Mouse (Mus musculus): Measurements from ENCODE around the gene Lancl1. TPM values are rescaled to one million over a fixed set of nuclear protein-coding genes. Genes with fewer than 3 reads are reported as not detected.

Gene Lancl1
- polyA plus RNA-seq, 1 experiment: 135 TPM

DNA sequence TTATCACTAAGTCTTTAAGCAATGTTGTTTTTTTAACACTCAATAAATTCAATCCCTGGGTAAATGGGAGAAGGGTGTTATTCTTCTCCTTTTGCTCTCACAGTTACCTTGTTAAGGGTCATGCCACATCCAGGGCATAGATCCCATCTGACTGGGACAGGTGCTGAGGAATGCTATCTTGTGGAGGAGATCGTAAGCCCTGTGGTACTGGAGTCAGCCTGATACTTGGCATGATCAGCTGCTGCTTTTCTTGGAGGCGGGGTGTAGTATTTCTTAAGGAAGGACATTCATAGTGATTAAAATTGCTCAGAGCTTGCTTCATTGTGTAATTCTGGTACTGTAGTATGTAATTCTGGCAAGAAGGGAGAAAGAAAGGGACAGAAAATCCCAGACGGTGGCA, 81.3 kb downstream of the Lancl1 start:
- no peaks in the 10 kb centered on the region for H3K4me1 ChIP-seq (replicated peaks; ENCODE audit: control insufficient read depth, insufficient read depth, low read length)
- no peak overlapping the region for H3K27ac ChIP-seq (ENCODE audit: control insufficient read depth, insufficient read depth, low read length)
- H3K27me3 ChIP-seq (ENCODE audit: control insufficient read depth, insufficient read depth, low read length): no peaks in the 10 kb centered on the region
- H3K36me3 ChIP-seq (ENCODE audit: control insufficient read depth, insufficient read depth, low read length): no peaks in the 10 kb centered on the region
- no peak overlapping the region for H3K4me3 ChIP-seq (ENCODE audit: control insufficient read depth, insufficient read depth, low read length)
- TF ChIP-seq CTCF (IDR thresholded peaks at IDR 0.05; ENCODE audit: borderline replicate concordance, control insufficient read depth, extremely low read depth, insufficient read depth, low read length, poor library complexity): no peak
- TF ChIP-seq POLR2A (IDR thresholded peaks at IDR 0.05; ENCODE audit: control insufficient read depth, extremely low read depth, insufficient read depth, low read length, poor library complexity): no peak
- WGBS: 93% methylated on average over 3 of the region's 3 CpGs
- DNase-seq: no peak

DNA sequence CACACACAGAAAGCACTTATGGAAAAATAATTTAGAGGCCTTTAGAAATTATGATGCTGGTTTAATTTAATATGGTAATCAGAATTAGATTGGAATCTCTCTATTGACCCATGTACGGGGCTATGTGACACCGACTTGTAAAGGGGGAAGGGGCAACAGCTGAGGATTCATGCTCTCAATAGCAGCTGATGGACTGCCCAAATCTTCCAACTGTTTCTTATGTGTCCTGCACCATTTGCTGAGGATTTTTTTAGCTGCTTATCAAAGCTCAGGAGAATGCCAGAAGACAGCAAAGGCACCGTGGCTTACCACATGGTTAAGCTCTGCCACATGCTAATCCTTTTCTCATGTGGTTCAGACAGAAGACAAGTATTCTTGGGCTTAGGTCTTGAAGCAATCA, 87.6 kb downstream of the Lancl1 start:
- Histone ChIP-seq H3K36me3 (ENCODE audit: control insufficient read depth, insufficient read depth, low read length) (no peaks in the 10 kb centered on the region), H3K27ac (ENCODE audit: control insufficient read depth, insufficient read depth, low read length) (no peak overlapping the region), H3K4me1 (replicated peaks; ENCODE audit: control insufficient read depth, insufficient read depth, low read length) (no peaks in the 10 kb centered on the region), H3K27me3 (ENCODE audit: control insufficient read depth, insufficient read depth, low read length) (no peaks in the 10 kb centered on the region), H3K4me3 (ENCODE audit: control insufficient read depth, insufficient read depth, low read length) (no peak overlapping the region)
- TF ChIP-seq POLR2A (IDR thresholded peaks at IDR 0.05; ENCODE audit: control insufficient read depth, extremely low read depth, insufficient read depth, low read length, poor library complexity) (no peak), CTCF (IDR thresholded peaks at IDR 0.05; ENCODE audit: borderline replicate concordance, control insufficient read depth, extremely low read depth, insufficient read depth, low read length, poor library complexity) (no peak)
- no peak for DNase-seq
- 80% methylated on average over 3 of the region's 3 CpGs for WGBS

Other genes starting within 250 kb of the Lancl1 start
- gene Kansl1l, start 221.3 kb downstream of the Lancl1 start, polyA plus RNA-seq (2012; rRNA removed): 11.5 and 13.1 TPM in 2 replicates
- gene Acadl, start 175.6 kb downstream of the Lancl1 start, polyA plus RNA-seq (2012; rRNA removed): 28.9 and 29.2 TPM in 2 replicates
- 3.7 and 4.0 TPM in 2 replicates for gene Myl1, start 93.5 kb downstream of the Lancl1 start, polyA plus RNA-seq (2012; rRNA removed)
- gene Cps1, start 84.2 kb upstream of the Lancl1 start, polyA plus RNA-seq (2012; rRNA removed): 0.16 and 1.5 TPM in 2 replicates